Mouse (Mus musculus) mouse trophoblast stem cell (cell line): ENCODE results near the gene Sbf2.

Experiments
- in situ Hi-C, 2 experiments: fragments of 300-500 bp; cut with MseI, MboI; formaldehyde crosslinking; loops; 2 replicates in 1 of 2; 3 replicates in 1 of 2; pipeline ENCODE4 v1.15.1; 2025

The Sbf2 gene

DNA sequence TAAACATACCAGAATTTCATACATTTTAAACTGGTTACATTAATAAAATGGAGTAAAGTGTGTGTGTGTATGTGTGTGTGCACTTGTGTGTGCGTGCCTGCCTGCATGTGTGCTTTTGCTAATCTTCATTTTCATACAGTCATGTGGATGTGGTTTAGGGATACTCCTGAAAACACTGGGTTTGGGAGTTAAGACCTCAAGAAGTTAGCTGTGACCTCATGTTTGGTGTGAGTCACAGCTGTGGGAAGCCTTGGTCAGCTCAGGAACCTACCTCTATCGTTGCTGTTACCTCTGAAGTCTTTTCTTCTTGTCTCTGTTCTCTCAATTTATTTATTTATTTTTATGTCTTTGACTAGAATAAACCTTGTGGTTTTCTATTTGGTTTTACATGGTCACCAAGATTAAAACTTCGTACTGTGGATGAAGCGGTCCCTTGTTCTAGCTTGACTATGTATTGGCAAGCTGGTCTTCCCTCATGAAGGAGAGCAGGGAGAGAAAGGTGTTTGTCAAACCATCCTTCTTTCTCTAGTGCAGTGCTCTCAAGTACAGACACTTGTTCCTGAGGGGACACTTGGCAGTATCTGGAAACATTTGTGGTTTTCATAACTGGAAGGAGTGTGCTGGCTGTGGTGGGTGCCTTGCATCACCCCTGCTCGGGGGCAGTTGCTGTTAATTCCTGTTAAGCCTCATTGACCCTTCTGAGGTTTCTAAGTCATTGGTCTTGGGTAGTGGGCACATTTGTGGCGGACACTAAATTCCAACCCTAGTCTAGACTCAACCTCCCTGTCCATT, 331.0 kb downstream of the Sbf2 start:
- in situ Hi-C loops: loop anchor here (10.0 to 25.0 kb wide), 2 partner anchors 341 to 354 kb away; partner anchors contain the start of gene Adm (in 2 of the 2)

DNA sequence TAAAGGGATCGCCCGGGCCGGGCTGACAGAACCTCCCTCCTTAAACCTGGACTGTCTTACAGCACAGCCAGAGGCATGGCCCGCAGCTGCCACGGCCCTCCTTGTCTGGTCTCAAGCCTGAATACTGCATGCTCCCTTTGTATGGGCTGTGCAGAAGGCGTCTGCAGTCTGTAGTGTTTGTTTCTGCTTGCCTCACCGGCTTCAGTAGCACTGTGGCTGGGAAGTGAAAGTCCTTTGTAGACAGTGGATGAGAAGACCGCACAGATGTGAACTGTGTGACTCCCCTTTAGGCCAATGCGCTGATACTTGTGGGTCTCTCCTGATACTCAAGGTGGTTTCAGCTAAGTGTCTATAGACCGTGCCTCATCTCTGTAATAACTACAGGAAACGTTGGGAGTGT, 331.9 kb downstream of the Sbf2 start:
- in situ Hi-C loops: loop anchor here (10.0 to 25.0 kb wide), 2 partner anchors 342 to 355 kb away; partner anchors contain the start of gene Adm (in 2 of the 2)

DNA sequence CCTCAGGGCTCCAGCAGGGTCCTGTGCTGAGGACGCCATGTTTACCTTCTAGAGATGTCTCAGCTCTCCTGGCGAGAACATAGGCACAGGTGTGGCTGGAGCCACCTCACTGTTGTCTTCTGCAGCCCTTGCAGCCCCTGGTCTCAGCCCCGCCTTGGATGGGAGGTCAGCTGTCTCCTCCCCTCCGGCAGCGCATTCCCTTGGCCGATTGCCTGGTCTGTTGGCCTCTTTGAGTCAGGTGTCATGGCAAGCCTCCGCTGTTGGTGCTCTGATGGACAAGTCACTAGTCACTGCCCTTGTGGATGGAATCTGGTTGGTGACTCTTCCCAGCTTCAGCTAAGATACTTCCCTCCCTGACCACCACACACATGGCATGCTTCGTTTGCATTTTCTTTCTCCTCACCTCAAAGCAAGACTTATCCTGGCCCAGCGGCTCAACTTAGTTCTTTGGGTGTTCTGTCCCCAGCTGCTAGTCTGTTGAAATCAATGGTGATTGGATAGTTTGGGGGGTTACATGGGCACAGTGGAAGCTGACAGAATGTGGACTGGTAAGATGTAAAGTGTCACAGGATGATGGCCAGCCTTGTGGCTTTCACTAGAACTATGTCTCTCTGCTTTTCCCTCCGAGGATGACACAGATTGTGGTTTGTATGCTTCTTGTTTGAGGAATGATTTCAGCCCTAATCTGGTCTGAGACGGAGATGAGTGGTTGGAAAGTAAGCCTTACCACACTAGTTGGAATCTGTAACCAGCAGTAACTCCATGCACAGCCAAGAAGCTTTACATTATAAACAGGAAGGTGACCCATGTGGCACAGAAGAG, 333.1 kb downstream of the Sbf2 start:
- in situ Hi-C loops: loop anchor here (10.0 to 25.0 kb wide), 2 partner anchors 343 to 356 kb away; partner anchors contain the start of gene Adm (in 2 of the 2)

DNA sequence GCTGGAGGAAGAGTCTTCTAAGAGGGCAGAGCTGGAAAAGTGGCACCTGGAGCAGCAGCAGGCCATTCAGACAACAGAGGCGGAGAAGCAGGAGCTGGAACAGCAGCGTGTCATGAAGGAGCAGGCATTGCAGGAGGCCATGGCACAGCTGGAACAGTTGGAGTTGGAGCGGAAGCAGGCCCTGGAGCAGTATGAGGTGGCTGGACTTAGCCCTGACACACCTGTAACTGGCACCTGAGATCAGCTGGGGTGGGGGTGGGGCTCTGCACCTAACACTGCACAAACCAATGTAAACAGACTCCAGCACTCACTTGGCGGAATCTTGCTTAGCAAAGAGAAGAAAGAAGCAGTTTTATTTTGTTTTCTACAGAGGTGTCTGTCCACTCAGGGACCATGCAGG, 335.5 kb downstream of the Sbf2 start:
- in situ Hi-C loops: loop anchor here in 1 of 2 experiments (25.0 kb wide), 1 partner anchor 358 kb away; the partner anchor contains the start of gene Adm

DNA sequence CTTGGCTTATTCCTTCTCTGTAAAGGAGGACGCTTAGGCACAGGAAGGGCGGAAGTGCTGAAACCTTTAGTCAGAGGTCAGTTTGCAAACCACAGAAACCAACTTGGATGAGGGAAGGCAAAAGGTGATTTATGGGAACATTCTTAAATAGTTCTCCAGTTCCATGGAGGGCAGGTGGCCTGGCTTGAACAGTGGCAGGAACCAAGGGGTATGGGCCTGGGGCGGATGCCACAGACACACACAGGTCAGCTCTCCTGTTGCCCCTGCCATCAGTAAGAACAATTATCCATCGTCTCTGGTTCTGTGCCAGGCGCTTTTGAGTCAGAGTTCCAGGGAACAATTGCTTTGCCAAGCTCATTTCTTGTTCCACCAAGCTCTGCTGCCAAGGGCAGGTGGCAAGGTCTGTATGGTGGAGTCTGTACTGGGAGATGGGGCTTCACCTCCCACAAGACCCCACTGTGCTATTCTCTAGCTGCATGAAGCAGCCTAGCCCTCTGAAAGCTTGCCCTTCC, 336.9 kb downstream of the Sbf2 start:
- in situ Hi-C loops: loop anchor here in 1 of 2 experiments (25.0 kb wide), 1 partner anchor 360 kb away; the partner anchor contains the start of gene Adm

DNA sequence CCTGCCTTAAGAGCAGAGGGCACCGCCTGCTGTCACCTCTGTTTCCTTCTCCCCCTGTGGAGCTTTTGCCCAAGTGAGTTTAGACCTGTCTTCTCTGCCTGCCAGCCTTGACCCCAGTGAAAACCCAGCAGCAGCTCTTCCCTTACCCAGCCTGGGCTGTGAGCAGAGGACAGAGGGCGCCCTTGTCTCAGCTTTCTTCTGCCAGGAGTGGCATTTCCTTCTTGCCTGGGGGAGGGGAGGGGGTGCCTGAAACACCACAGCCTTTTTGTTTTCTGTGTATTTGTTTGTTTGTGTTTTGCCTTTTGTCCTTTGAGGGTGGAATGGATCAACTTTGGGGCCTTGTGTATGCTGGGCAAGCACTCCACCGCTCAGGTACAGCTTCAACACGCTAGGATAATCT, 342.3 kb downstream of the Sbf2 start:
- in situ Hi-C loops: no loop called here

DNA sequence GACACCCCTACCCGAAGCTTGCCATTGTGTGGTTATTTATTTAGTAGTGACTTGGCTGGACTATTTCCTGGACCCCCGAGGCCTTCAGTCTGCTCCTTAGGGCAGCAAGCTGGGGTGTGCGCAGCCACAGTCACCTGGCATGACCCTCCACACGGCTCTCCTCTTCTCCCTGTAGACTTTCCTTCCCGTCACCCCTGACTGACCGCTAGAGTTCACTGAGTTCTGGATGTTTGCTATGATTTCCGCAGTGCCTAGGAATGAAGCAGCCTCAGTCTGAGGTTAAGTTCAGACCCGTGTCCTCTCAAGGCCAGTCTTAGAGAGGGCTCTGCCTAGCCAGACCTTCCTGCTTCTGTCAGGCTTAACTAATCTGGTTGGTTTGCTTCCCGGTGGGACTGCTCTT, 342.9 kb downstream of the Sbf2 start:
- in situ Hi-C loops: no loop called here

DNA sequence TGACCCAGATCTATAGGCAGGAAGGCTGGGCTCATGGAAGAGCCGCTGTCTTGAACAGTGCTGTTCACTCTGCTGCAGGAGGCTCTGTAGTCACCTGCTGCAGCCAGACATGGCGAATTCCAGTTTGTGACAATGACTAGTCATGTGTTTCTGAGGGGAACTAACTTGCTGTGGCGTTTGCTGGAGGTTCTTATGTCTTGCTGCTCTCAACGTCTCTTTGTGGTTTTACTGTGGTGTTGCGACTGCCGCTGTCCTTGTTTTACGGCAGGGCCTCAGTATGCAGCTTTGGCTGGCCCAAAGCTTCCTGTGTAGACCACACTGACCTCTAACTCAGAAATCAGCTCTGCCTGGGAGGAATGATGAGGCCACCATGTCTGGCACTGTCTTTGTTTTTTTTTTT, 344.3 kb downstream of the Sbf2 start:
- in situ Hi-C loops: no loop called here

DNA sequence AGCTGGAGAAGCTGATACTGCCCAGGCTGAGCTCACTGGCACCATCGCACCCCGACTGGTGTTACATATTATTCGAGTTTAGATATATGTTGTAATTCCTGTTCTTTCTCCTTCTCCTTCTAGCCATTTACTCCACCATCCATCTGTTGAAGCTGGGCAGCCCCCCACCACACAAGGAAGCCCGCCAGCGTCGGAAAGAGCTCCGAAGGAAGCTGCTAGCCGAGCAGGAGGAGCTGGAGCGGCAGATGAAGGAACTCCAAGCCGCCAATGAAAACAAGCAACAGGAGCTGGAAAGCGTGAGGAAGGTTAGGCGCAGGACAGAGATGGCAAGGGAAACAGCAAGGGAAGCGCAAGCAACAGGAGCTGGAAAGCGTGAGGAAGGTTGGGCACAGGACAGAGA, 344.9 kb downstream of the Sbf2 start:
- in situ Hi-C loops: loop anchor here (5.0 kb wide), 1 partner anchor 102 kb away; no protein-coding TSS in a partner anchor

DNA sequence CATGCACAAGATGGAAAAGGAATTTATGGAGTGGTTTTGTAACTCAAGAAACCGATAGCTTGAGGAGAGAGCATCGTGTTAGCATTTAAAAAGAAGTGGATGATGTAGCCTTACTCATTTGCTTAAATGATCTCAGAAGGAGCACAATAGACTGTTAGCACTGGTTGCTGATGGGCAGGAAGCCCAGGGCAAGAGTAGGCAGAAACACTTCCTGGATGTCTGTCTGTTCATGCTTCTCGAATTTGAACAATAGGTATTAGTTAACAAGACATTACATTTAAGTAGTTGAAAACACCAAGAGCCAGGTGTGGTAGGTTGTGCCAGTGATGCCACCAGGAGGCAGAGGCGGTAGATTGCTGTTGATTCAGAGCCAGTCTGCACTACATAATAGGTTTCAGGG, 346.2 kb downstream of the Sbf2 start:
- in situ Hi-C loops: loop anchor here (5.0 kb wide), 1 partner anchor 101 kb away; no protein-coding TSS in a partner anchor

DNA sequence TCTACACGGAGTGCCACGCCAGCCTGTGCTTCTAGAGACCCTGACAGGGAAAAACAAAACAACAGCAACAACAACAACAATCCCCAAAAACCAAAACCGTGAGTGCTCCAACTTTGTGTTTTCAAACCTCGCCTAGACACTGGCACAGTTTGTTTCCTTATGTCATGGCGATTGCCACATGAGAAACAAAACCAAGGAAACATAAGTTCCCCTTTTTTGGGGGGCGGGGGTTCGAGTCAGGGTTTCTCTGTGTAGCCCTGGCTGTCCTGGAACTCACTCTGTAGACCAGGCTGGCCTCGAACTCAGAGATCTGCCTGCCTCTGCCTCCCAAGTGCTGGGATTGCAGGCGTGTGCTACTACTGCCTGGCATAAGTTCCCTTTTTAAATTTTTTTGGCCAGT, 346.7 kb downstream of the Sbf2 start:
- in situ Hi-C loops: loop anchor here (5.0 kb wide), 1 partner anchor 101 kb away; no protein-coding TSS in a partner anchor

DNA sequence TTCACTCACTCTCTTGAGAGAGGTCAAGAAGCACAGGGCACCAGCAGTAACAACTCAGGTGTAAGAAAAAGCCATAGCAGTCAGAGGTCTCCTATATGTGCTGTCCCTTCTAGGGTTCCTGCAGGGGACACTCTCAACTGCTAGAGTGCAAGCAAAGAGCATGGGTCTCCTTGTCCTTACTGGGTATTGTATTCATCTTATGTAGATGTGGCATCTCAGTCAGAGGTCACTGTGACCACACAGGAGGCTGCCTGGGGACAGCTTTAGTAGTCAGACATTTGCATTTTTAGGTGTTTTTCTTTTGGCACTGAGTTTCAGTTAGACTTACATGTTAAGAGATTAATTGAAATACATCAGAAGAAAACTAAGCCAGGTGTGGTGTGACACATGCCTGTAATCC, 347.7 kb downstream of the Sbf2 start:
- in situ Hi-C loops: loop anchor here (5.0 kb wide), 1 partner anchor 100 kb away; no protein-coding TSS in a partner anchor

DNA sequence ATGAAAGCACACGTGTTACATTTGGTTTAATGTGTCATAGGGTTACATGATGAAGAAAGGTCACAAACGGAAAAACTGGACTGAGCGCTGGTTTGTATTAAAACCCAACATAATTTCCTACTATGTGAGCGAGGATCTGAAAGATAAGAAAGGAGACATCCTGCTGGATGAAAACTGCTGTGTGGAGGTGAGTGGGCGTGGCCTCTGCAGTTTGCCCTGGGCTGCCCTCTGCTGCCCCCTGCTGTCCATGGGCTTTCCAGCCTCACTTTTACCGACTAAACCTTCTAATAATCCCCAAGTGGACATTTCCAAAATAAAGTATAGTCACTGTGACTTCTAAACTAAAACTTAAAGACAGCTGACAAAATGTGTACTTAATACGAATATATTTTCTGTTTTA, 348.9 kb downstream of the Sbf2 start:
- in situ Hi-C loops: loop anchor here (5.0 kb wide), 1 partner anchor 98 kb away; no protein-coding TSS in a partner anchor

DNA sequence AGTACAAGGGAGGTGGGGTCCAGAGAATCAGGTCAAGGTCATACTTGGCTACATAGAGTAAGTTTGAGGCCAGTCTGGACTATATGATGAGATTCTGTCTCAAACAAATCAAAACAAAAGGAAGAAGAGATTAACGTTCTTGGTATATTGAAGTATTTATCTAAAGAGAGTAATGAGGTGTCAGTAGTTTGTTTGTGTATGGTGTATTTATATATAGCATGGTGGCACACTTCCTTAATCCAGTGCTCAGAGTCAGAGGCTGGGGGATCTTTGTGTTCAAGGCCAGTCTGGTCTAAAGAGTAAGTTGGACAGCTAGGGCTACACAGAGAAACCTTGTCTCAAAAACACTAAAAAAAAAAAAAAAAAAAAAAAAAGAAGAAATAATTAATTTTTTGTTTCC, 351.2 kb downstream of the Sbf2 start:
- in situ Hi-C loops: no loop called here

DNA sequence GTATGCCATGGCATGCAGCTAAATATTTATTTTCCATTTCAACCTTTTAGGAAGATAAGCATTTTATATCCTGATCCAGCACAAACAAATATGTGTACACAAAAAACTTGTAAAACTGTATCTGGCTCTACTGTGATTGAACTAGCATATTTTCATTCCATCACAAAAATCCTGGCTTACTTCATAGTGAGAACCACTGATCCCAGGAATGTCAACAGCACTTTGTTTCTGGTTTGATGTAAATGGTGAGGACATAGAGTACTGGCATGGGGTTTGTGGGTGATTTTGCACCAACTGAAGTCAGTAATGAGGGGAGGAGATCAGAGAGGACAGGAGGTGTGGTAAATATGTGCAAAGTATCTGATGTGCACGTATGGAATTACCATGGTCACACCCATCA, 352.1 kb downstream of the Sbf2 start:
- in situ Hi-C loops: no loop called here

DNA sequence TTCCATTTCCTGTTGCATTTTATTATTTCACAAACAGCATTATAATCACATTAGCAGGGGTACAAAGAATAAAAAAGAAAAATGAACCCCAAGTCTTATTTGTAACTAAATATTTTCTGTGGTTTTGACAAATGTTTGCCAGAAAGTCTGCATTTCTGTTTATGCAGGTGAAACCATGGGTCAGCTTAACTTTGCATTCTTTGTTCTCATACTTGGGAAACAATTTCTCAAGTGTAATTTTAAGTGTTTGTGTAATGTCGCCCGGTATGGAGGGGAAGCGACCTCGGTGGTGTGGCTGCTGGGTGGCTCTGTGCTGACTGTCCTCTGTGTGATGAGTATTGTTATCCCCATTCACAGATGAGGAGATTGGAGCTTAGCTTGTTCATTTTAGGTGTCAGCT, 352.9 kb downstream of the Sbf2 start:
- in situ Hi-C loops: no loop called here

DNA sequence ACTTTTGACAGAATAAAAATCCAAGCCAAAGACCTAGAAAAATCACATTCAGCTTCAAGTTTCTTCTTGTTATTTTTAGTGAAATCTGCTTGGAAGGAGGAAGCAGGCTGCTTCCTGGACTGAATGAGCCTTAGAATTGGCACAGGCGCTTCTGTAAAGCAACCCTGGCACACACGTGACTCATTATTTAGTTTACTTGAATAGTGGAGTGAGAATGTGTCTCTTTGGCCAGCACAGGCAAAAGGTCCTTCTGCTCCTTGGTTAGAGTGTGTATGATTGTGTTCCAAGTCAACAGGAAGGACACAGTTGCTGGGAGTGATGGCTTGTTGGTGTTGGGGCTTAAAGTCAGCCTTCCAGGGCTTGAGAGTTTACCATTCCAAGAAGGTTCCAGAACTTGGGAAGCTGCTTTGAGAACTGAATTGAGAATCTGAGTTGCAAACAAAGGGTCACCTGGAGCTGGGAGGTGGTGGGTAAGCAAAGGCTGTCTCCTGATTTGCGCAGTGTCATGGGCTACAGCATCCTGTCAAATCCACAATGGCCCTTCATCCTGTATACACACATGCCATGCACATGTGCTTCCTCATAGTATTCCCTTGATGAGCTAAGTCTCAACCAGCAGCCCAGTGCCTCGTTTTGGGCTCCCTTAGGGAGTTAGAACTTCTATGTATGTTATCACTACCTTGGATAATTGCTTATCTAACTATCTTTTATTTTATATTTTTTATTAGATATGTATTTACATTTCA, 354.6 kb downstream of the Sbf2 start:
- in situ Hi-C loops: no loop called here

DNA sequence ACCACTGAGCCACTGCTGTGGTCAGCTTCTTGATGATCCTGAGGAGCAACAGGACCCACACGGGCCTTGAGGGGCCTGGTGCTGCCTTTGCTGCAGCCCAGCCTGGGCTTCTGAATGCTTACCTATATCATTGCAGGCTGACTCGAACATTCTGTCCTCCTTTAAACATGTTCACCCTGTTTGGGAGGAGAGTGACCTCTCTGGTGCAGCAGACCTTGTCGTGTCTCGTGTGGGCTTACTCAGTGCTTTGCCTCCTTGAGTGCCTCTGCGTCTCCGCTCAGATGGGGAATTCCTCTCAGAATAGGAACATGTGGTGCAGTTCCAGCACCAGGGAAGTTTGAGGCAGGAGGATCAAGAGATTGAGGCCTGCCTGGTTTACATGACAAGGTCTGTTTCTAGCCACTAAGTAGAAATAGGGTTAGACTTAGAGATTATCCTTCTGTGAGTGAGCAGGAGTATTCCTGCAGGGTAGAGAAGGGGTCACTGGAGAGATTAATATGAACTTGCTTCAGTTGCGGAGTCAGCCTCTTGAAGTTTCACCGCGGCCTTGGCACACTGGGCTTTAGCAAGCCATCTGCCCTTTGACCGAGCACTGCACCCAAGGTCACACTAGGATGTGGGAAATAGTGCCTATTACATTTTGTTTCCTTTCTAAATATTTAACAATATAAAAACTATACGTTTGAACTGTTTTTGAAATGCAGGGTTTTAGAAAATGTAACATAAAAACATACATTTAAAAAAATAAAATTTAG, 356.3 kb downstream of the Sbf2 start:
- in situ Hi-C loops: no loop called here
